Mouse (Mus musculus) heart, adult 11 months (tissue): ENCODE measurements at regions not wholly inside any gene's neighbourhood (a gene's known extent, or its start where the extent isn't known, plus 50 kb on each side); places are given as distances from the start of the nearest gene placed in this dataset.

Source experiments
- DNase-seq: peaks from one replicate; pipeline ENCODE4 v3.0.0; 2022

- peak; percentile 71 for DNase-seq
Observed at GRCm38 (mm10) chr5:106392213-106392612, 65.8 kb downstream of the Barhl2 start.

- no peak for DNase-seq
Observed at GRCm38 (mm10) chr5:106386621-106387020, 71.3 kb downstream of the Barhl2 start.

GRCm38 (mm10) chr5:106385838-106386237 is 72.1 kb downstream of the Barhl2 start:
- no peak for DNase-seq

- no peak for DNase-seq
Observed at GRCm38 (mm10) chr5:106385219-106385618, 72.7 kb downstream of the Barhl2 start.

GRCm38 (mm10) chr5:106384138-106384770 is 73.7 kb downstream of the Barhl2 start:
- no peak for DNase-seq

GRCm38 (mm10) chr5:106381919-106382318 is 76.0 kb downstream of the Barhl2 start:
- DNase-seq, result no peak

GRCm38 (mm10) chr5:106380631-106381285 is 77.2 kb downstream of the Barhl2 start:
- peak; percentile 52 for DNase-seq

- no peak for DNase-seq
Observed at GRCm38 (mm10) chr5:106376781-106377525, 81.0 kb downstream of the Barhl2 start.

GRCm38 (mm10) chr5:106367831-106368230 is 90.1 kb downstream of the Barhl2 start:
- no peak for DNase-seq

GRCm38 (mm10) chr5:106367312-106367711 is 90.7 kb downstream of the Barhl2 start:
- DNase-seq, result no peak

GRCm38 (mm10) chr5:106366006-106366405 is 92.0 kb downstream of the Barhl2 start:
- DNase-seq, result no peak

GRCm38 (mm10) chr5:106365094-106365493 is 92.9 kb downstream of the Barhl2 start:
- no peak for DNase-seq

- no peak for DNase-seq
Observed at GRCm38 (mm10) chr5:106351348-106351747, 106.6 kb downstream of the Barhl2 start.

- peak; percentile 69 for DNase-seq
Observed at GRCm38 (mm10) chr5:106349851-106350515, 108.0 kb downstream of the Barhl2 start.

GRCm38 (mm10) chr5:106344308-106344707 is 113.7 kb downstream of the Barhl2 start:
- DNase-seq, result no peak

- DNase-seq, result no peak
Observed at GRCm38 (mm10) chr5:106343601-106344000, 114.4 kb downstream of the Barhl2 start.

GRCm38 (mm10) chr5:106341361-106341760 is 116.6 kb downstream of the Barhl2 start:
- DNase-seq, result peak; percentile 70

GRCm38 (mm10) chr5:106335639-106336038 is 122.3 kb downstream of the Barhl2 start:
- DNase-seq, result peak; percentile 76

- DNase-seq, result peak; percentile 63
Observed at GRCm38 (mm10) chr5:106327592-106328150, 130.3 kb downstream of the Barhl2 start.

GRCm38 (mm10) chr5:106322574-106323215 is 135.3 kb downstream of the Barhl2 start:
- DNase-seq, result no peak

- DNase-seq, result peak; percentile 46
Observed at GRCm38 (mm10) chr5:106321426-106321825, 136.5 kb downstream of the Barhl2 start.

GRCm38 (mm10) chr5:106321023-106321422 is 136.9 kb downstream of the Barhl2 start:
- peak; percentile 19 for DNase-seq
